Mouse (Mus musculus) liver, adult 2 months (tissue): ENCODE data around the gene Tmem39a.

Experiments
- CTCF ChIP-seq: fragments of 200-500 bp; IDR thresholded peaks from 2 replicates; pipeline ENCODE4 v1.5.1; 2011; ENCODE audit warnings: low read depth, low read length, control low read depth
- POLR2A ChIP-seq: fragments of 200-500 bp; IDR thresholded peaks from 2 replicates; pipeline ENCODE4 v1.6.1; 2011; ENCODE audit warnings: low read length, control low read depth; ENCODE audit not compliant: insufficient read depth; ENCODE audit errors: extremely low read depth

DNA sequence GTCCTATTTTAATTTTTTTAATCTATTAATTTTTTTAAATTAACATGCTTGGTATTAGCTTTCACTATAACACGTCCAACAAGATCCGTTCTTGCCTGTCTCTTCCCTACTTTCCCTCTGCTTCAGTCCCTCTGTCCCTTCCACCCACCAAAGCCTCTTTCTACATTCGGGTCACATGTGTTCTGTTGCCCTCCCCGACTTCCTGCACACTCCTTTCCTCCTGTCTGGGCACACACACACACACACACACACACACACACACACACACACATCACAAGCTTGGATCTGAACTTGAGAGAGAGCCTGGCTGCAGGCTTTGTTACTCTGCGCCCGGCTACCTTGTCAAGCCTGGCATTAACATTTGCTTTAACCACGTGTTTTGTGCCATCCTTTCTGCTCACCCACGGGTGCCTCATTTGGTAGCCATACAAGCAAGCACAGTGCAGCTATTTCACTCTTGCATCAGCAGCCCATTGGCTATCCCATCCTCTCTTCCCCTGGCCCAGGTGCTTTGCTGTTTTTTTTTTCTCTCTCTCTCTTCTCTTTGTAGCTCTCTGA lies 77.4 kb downstream of the Tmem39a start:
- TF ChIP-seq CTCF (no peak), POLR2A (no peak)
